Mouse (Mus musculus) CD4-positive, CD25-positive, alpha-beta regulatory T cell, adult 2 months (primary cell): ENCODE measurements around the gene Mylk4.

Source experiments
- DNase-seq: peaks from one replicate; pipeline ENCODE4 v3.0.0-alpha.2; 2012; ENCODE audit warnings: low read depth, low spot score

Mylk4 gene

GRCm38 (mm10) chr13:32712568-32712967, 71.2 kb downstream of the Mylk4 start:
- peak; percentile 7 for DNase-seq

- DNase-seq, result no peak
Observed at GRCm38 (mm10) chr13:32707894-32708293, 75.9 kb downstream of the Mylk4 start.

- DNase-seq, result no peak
Observed at GRCm38 (mm10) chr13:32706651-32707288, 77.0 kb downstream of the Mylk4 start.

GRCm38 (mm10) chr13:32705315-32705714, 78.4 kb downstream of the Mylk4 start:
- DNase-seq, result no peak

- no peak for DNase-seq
Observed at GRCm38 (mm10) chr13:32704911-32705310, 78.8 kb downstream of the Mylk4 start.

- DNase-seq, result no peak
Observed at GRCm38 (mm10) chr13:32701564-32701963, 82.2 kb downstream of the Mylk4 start.

GRCm38 (mm10) chr13:32699376-32699775, 84.4 kb downstream of the Mylk4 start:
- no peak for DNase-seq

- no peak for DNase-seq
Observed at GRCm38 (mm10) chr13:32698956-32699355, 84.8 kb downstream of the Mylk4 start.

- DNase-seq, result no peak
Observed at GRCm38 (mm10) chr13:32693886-32694455, 89.8 kb downstream of the Mylk4 start.

- peak; percentile 51 for DNase-seq
Observed at GRCm38 (mm10) chr13:32692563-32692962, 91.2 kb downstream of the Mylk4 start.

- DNase-seq, result peak; percentile 43
Observed at GRCm38 (mm10) chr13:32690279-32690678, 93.5 kb downstream of the Mylk4 start.

- peak; percentile 84 for DNase-seq
Observed at GRCm38 (mm10) chr13:32680868-32681515, 102.8 kb downstream of the Mylk4 start.

GRCm38 (mm10) chr13:32680121-32680551, 103.6 kb downstream of the Mylk4 start:
- DNase-seq, result no peak

- DNase-seq, result no peak
Observed at GRCm38 (mm10) chr13:32678998-32679397, 104.8 kb downstream of the Mylk4 start.

GRCm38 (mm10) chr13:32670782-32671181, 113.0 kb downstream of the Mylk4 start:
- DNase-seq, result no peak

GRCm38 (mm10) chr13:32668296-32668695, 115.5 kb downstream of the Mylk4 start:
- no peak for DNase-seq

GRCm38 (mm10) chr13:32667386-32667785, 116.4 kb downstream of the Mylk4 start:
- no peak for DNase-seq

- peak; percentile 41 for DNase-seq
Observed at GRCm38 (mm10) chr13:32662041-32662440, 121.7 kb downstream of the Mylk4 start.

- peak; percentile 18 for DNase-seq
Observed at GRCm38 (mm10) chr13:32660294-32660693, 123.5 kb downstream of the Mylk4 start.

- no peak for DNase-seq
Observed at GRCm38 (mm10) chr13:32659271-32659670, 124.5 kb downstream of the Mylk4 start.

- no peak for DNase-seq
Observed at GRCm38 (mm10) chr13:32657583-32657982, 126.2 kb downstream of the Mylk4 start.
